Mouse (Mus musculus) left cerebral cortex, adult 2 months (tissue): ENCODE measurements around the gene Usp53. TPM values are rescaled to one million over a fixed set of nuclear protein-coding genes. Genes with fewer than 3 reads are reported as not detected.
A peak's percentile ranks its signal among the peaks of the same experiment; 100 is the strongest.
"Not testable (repeated sequence)": the region's sequence is repeated elsewhere in the genome, so short reads cannot be mapped to it uniquely, and the experiment has no call there.

Source experiments
- DNase-seq, 2 experiments: peaks; one replicate each; pipeline ENCODE4 v3.0.0; 2021 to 2022; ENCODE audit warnings: low spot score in 2 of 2, mixed read lengths in 1 of 2; ENCODE audit errors: extremely low spot score in 1 of 2
- H3K27ac ChIP-seq: fragments of 200-600 bp; 2 replicates; pipeline ENCODE4 v1.8.1; 2022
- H3K4me3 ChIP-seq: fragments of 200-600 bp; 2 replicates; pipeline ENCODE4 v1.8.1; 2022
- CTCF ChIP-seq: fragments of 200-600 bp; IDR thresholded peaks from 2 replicates; pipeline ENCODE4 v1.8.1; 2022; ENCODE audit warnings: antibody characterized with exemption, mild to moderate bottlenecking, moderate library complexity
- intact Hi-C: fragments of 180-260 bp; cut with DNase I; formaldehyde crosslinking; loops from one replicate; pipeline ENCODE4 v1.15.1; 2025
- total RNA-seq, 2 experiments: library from RNA; stranded (reverse); gene quantifications; 2 replicates each; pipeline ENCODE4 v1.2.3; 2021

Gene Usp53
- total RNA-seq, 2 experiments from 2014 or later = 27.9 to 39.1 TPM

GRCm38 (mm10) chr3:122939215-122939614, 45.1 kb downstream of the Usp53 start:
- Histone ChIP-seq H3K4me3 (no peak overlapping the region), H3K27ac (no peak overlapping the region)
- intact Hi-C loops = loop anchor here (1.0 to 5.0 kb wide), 2 partner anchors 164 to 218 kb away; no protein-coding TSS in a partner anchor
- DNase-seq = no peak
- TF ChIP-seq CTCF = peak; percentile 71

DNA sequence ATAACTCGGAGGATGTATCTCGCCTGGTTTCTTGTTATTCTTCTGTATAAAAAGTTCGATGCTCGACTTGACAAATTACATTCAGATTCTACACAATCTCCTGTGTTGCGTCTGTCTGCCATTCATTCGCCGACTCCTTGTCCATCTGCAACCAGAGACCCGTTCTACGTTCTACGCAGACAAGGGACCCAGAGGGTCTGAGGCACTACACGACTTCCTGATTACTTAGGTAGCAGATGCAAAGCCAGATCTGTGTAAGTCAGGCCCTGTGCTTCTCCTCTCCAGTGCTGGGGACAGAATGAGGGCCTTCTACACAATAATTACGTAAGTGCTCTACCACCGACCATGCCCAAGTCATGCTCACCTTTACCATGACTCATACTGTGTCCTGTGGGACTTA, 47.1 kb downstream of the Usp53 start:
- not testable (repeated sequence) for DNase-seq, H3K4me3 ChIP-seq, H3K27ac ChIP-seq
- intact Hi-C loops = loop anchor here (5.0 kb wide), 1 partner anchor 220 kb away; no protein-coding TSS in a partner anchor

GRCm38 (mm10) chr3:122932466-122932865, 51.8 kb downstream of the Usp53 start:
- Histone ChIP-seq H3K4me3 (no peak overlapping the region), H3K27ac (no peak overlapping the region)
- no peak for DNase-seq
- TF ChIP-seq CTCF = no peak
- intact Hi-C loops = no loop called here

DNA sequence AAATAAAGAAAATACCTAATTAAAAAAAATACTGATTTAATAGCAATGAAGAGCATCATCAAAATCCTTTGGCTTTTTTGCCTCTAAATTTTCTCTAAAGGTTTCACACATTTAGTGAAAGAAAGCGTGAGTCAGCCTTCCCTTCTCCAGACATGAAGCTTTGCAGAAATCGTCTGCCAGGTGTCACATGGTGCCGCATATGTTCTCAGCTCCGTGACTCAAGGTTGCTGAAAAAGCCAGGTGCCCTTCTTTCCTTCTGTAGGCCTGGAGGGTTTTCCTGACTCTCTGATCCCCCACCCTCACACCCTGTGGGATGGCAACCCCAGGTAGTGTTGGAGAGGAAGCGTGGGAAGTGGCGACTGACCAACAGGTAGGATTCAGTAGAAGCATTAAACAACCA, 54.6 kb downstream of the Usp53 start:
- no peak overlapping the region for H3K4me3 ChIP-seq
- intact Hi-C loops = loop anchor here (10.0 kb wide), 1 partner anchor 635 kb away; the partner anchor contains the start of gene Bcar3
- TF ChIP-seq CTCF = no peak
- no peak overlapping the region for H3K27ac ChIP-seq
- peak; percentile 37 to 52 for DNase-seq

DNA sequence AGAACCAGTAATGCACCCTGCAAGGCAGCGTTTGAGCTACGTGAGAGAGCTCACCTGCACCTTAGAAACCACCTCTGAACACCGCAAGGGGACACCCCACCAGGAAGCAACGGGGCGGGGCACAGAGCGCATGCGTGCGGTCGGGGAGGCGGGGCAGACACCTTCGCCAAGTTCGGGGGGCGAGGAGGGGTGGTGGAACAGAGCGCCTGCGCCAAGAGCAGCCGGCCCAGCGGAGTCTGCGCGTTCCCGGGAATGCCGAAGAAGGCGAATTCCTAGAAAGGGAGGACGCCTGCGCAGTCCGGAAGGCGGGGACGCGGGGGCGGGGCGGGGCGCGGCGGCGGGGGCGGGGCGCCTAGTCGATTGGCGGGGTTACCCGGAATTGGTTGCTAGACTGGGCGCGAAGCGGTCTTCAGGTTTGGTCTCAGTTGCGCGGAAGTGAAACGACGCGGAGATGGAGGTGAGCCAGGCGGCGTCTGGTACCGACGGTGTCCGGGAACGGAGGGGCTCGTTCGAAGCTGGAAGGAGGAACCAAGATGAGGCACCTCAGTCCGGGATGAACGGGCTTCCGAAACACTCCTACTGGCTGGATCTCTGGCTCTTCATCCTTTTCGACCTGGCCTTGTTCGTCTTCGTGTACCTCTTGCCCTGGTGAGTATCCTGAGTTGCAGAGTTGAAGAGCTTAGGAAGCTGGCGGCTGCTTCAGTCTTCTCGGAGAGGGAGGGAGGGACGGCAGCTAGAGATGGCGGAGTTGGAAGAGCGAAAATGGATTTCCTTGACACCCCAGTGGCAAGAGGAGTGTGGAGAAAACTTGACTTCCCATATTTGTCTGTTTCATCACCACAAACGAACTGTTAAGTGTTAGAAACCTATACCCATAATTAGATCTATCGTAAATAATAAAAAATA, 60.0 kb downstream of the Usp53 start, which contains the start of gene 1810037I17Rik:
Gene 1810037I17Rik, plus strand, starts transcription at position 195 of the 906 bp plus-strand sequence.
- TF ChIP-seq CTCF = peak; percentile 35
- peak; percentile 95 to 96 for DNase-seq
- H3K4me3 ChIP-seq = peak within 1 kb of the TSS; percentile 68
- intact Hi-C loops = loop anchor here (2.0 to 10.0 kb wide), 2 partner anchors 61 to 629 kb away; partner anchors contain the start of genes Bcar3 and Usp53
- H3K27ac ChIP-seq = peak within 1 kb of the TSS; percentile 84

GRCm38 (mm10) chr3:122923147-122923546, 61.2 kb downstream of the Usp53 start:
- H3K27ac ChIP-seq = no peak overlapping the region
- TF ChIP-seq CTCF = no peak
- no peak for DNase-seq
- H3K4me3 ChIP-seq = no peak overlapping the region
- intact Hi-C loops = loop anchor here (10.0 kb wide), 1 partner anchor 628 kb away; the partner anchor contains the start of gene Bcar3

GRCm38 (mm10) chr3:122921676-122922527, 62.4 kb downstream of the Usp53 start:
- no peak overlapping the region for H3K4me3 ChIP-seq
- H3K27ac ChIP-seq = no peak overlapping the region
- no peak for TF ChIP-seq CTCF
- DNase-seq = no peak
- intact Hi-C loops = loop anchor here (10.0 kb wide), 1 partner anchor 627 kb away; the partner anchor contains the start of gene Bcar3

DNA sequence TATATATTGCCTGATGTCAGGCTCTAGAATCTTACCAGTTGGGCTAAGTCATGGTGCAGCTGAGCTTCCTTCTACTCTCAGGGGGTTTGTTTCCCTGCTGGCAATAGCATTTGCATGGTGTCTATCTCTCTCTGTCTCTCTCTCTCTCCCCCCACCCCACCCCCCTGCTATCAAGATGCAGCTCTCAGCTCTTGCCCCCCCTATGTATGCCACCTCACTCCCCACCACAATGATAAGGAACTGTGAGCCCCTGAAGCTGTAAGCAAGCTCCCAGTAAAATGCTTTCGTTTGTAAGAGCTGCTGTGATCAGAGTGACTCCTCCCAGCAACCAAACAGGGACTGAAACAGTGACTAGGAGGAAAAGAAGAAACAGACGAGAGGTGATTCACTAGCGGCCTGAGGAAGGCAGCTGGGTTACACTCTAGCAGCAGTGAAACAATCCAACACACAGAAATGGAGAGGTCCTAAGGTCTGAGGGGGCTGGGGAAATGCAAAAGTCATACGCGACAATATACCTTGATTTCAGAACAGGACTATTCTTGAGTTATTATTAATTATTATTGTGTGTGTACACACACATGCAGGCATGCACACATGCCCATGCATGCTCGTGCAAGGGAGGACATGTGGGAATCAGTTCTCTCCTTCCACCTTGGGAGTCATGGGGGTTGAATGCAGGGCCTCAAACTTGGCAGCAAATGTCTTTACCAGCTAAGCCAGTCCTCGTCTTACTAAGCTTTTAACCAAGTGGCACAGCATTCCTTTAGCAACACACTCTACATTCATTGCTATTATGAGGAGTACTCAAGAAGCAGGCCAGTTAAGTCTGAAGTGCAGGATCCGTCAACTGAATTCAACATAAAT, 63.5 kb downstream of the Usp53 start:
- no peak overlapping the region for H3K4me3 ChIP-seq
- no peak for DNase-seq
- intact Hi-C loops = loop anchor here (10.0 kb wide), 1 partner anchor 626 kb away; the partner anchor contains the start of gene Bcar3
- no peak for TF ChIP-seq CTCF
- H3K27ac ChIP-seq = no peak overlapping the region

DNA sequence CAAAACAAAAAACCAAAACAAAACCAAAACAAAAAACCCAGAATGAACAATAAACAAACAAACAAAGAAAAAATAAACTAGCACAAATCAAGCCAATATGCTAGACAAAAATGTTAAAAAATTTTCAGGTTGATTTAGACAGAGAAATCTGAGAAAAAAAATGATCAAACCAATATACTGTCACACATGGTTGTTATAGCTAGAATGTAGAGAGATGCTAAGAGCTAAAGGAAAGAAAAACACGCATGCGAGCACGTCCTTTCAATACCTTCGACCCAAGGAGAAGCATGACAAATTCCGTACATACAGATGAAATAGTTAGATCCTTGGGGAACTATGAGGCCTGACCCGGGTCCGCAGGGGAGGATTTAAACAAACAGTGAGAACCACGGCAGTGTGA, 65.0 kb downstream of the Usp53 start, which contains the start of gene Gm10959:
Gene Gm10959, minus strand, starts transcription at position 101 of the 400 bp plus-strand sequence.
- no peak for TF ChIP-seq CTCF
- Histone ChIP-seq H3K27ac (no peak within 1 kb of the TSS), H3K4me3 (no peak within 1 kb of the TSS)
- intact Hi-C loops = no loop called here
- no peak for DNase-seq

- TF ChIP-seq CTCF = no peak
- intact Hi-C loops = no loop called here
- DNase-seq = no peak
Measured at GRCm38 (mm10) chr3:122918672-122919071, 65.6 kb downstream of the Usp53 start.

More at GRCm38 (mm10) chr3:122918672-122919071, 65.6 kb downstream of the Usp53 start:
- Histone ChIP-seq H3K27ac (no peak overlapping the region), H3K4me3 (no peak overlapping the region)
